Comparison of ENCODE assay signal across 23 mouse cellular contexts in genomic region chr13:8840941-8841340, GRCm38 (mm10). TPM values are rescaled to one million over a fixed set of nuclear protein-coding genes. Genes with fewer than 3 reads are reported as not detected.
DNase-seq lines count a peak whose midpoint lies in the region; ATAC-seq and TF ChIP-seq lines count a peak whose summit lies in the region.
"Had no signal": no experiment of that assay in that cellular context is flagged by ENCODE, and none has a peak within 500 bp of the region (broad histone marks: within the 10 kb centered on the region; RNA-seq: fewer than 3 reads in every experiment).

No protein-coding gene starts in this region.

- ATAC-seq in heart, embryonic 16.5 days (replicated peaks; ENCODE audit: extremely low read depth, insufficient read depth, low FRiP score) = no peak
- peak; percentile 29 for ATAC-seq in CD4-positive, CD25-positive, alpha-beta regulatory T cell, adult 4 months
- ATAC-seq: forebrain, embryonic 13.5 days; inflammation-experienced regulatory T-cells, adult 6 months had no signal

- no peaks in the 10 kb centered on the region for H3K27me3 ChIP-seq in heart, embryonic 16.5 days (ENCODE audit: control insufficient read depth, insufficient read depth, low read length)
- H3K27me3 ChIP-seq: embryonic facial prominence, embryonic 12.5 days; forebrain, embryonic 13.5 days; hindbrain, embryonic 12.5 days; megakaryocyte, embryonic 14.5 days; neural tube, embryonic 13.5 days had no signal

- WGBS in heart, embryonic 16.5 days = 82% methylated on average over 2 of the region's 2 CpGs

- no peak overlapping the region for H3K4me2 ChIP-seq in heart, embryonic 16.5 days (ENCODE audit: low read depth, low read length)
- H3K4me2 ChIP-seq: embryonic facial prominence, embryonic 12.5 days; forebrain, embryonic 13.5 days; hindbrain, embryonic 12.5 days; neural tube, embryonic 13.5 days had no signal

- no peak overlapping the region for H3K4me3 ChIP-seq in heart, embryonic 16.5 days (ENCODE audit: low read length)
- no peak overlapping the region for H3K4me3 ChIP-seq in layer of hippocampus, adult 2 months
- H3K4me3 ChIP-seq: embryonic facial prominence, embryonic 12.5 days; erythroblast, embryonic 14.5 days; forebrain, embryonic 13.5 days; hindbrain, embryonic 12.5 days; limb, embryonic 10.5 days; megakaryocyte, embryonic 14.5 days; neural tube, embryonic 13.5 days had no signal

- intact Hi-C loops in heart, postnatal 25 days (cut with DNase I) = loop anchor here (10.0 kb wide), 1 partner anchor 154 kb away; the partner anchor contains the start of gene Gtpbp4

- H3K27ac ChIP-seq in heart, embryonic 16.5 days (ENCODE audit: low read length) = peak overlapping the region; percentile 70
- H3K27ac ChIP-seq in layer of hippocampus, adult 2 months = peak overlapping the region; percentile 69; the same call in 1 of the 2 replicates
- H3K27ac ChIP-seq: embryonic facial prominence, embryonic 12.5 days; forebrain, embryonic 13.5 days; hindbrain, embryonic 12.5 days; limb, embryonic 10.5 days; neural tube, embryonic 13.5 days had no signal

- peak; percentile 32; the same call in 1 of the 2 replicates for TF ChIP-seq CTCF in layer of hippocampus, adult 2 months (conservative IDR thresholded peaks at IDR 0.05)

- peak; percentile 74 for DNase-seq in heart, adult 11 months
- DNase-seq in heart, postnatal 25 days (ENCODE audit: low spot score) = no peak
- DNase-seq in heart, adult 9 months (ENCODE audit: low spot score in 2 of 2) = no peak
- DNase-seq in layer of hippocampus, adult 2 months (ENCODE audit: low spot score in 2 of 2) = no peak
- no peak for DNase-seq in layer of hippocampus, adult 8-10 months (ENCODE audit: low spot score in 2 of 2)
- DNase-seq in adrenal gland, postnatal 10 days = no peak
- DNase-seq: B cell, adult 2 months; cerebellum, adult 2 months; gastrocnemius, postnatal 25 days; kidney, postnatal 25 days; liver, postnatal 0 days; midbrain, embryonic 14.5 days; thymus, postnatal 25 days had no signal

- H3K4me1 ChIP-seq in heart, embryonic 16.5 days (ENCODE audit: control insufficient read depth, insufficient read depth, low read length) = no peaks in the 10 kb centered on the region
- H3K4me1 ChIP-seq: embryonic facial prominence, embryonic 12.5 days; forebrain, embryonic 13.5 days; hindbrain, embryonic 12.5 days; limb, embryonic 10.5 days; neural tube, embryonic 13.5 days had no signal

- H3K9ac ChIP-seq in heart, embryonic 16.5 days (ENCODE audit: low read length) = no peak overlapping the region
- H3K9ac ChIP-seq: embryonic facial prominence, embryonic 12.5 days; forebrain, embryonic 13.5 days; hindbrain, embryonic 12.5 days; liver, postnatal 0 days; neural tube, embryonic 13.5 days had no signal

- peaks cover 54% of the 10 kb centered on the region for H3K36me3 ChIP-seq in heart, embryonic 16.5 days (ENCODE audit: control insufficient read depth, insufficient read depth)

- no peaks in the 10 kb centered on the region for H3K9me3 ChIP-seq in heart, embryonic 16.5 days (replicated peaks; ENCODE audit: control insufficient read depth, low read length)
- H3K9me3 ChIP-seq: embryonic facial prominence, embryonic 12.5 days; forebrain, embryonic 13.5 days; hindbrain, embryonic 12.5 days; limb, embryonic 10.5 days; megakaryocyte, embryonic 14.5 days; neural tube, embryonic 13.5 days had no signal

RNA-seq across cellular contexts. Expression of gene Wdr37, which starts 30.8 kb away (rescaled TPM):
- 10 to 100 TPM; 28.9 to 35.2 TPM for total RNA-seq in heart, postnatal 25 days (2021)
- polyA plus RNA-seq in heart, embryonic 16.5 days (2015; fragmentation: Nextera tagmentation; extraction: Ambion mirVana) = 18.7 and 20.6 TPM in 2 replicates
- 10 to 100 TPM; 88.3 to 92.9 TPM for total RNA-seq in layer of hippocampus, adult 2 months (2021)
- 100 to 1,000 TPM in 3 of 4 experiments, 10 to 100 TPM in 1; 82.9 to 119 (median 110) TPM for total RNA-seq in layer of hippocampus, adult 8-10 months (2022)
- polyA plus RNA-seq in CD4-positive, CD25-positive, alpha-beta regulatory T cell, adult 4 months (2017; shearing (Covaris generic)) = 10 to 100 TPM; 40.3 to 48.3 TPM
- total RNA-seq in adrenal gland, postnatal 10 days (2021) = 10 to 100 TPM; 28.5 to 36.1 TPM

RNA-seq across cellular contexts. Expression of gene Idi1, which starts 44.4 kb away (rescaled TPM):
- total RNA-seq in heart, postnatal 25 days (2021) = 1 to 10 TPM; 5.6 to 6.4 TPM
- 40.1 and 49.2 TPM in 2 replicates for polyA plus RNA-seq in heart, embryonic 16.5 days (2015; fragmentation: Nextera tagmentation; extraction: Ambion mirVana)
- 10 to 100 TPM; 28.4 to 32.1 TPM for total RNA-seq in layer of hippocampus, adult 2 months (2021)
- total RNA-seq in layer of hippocampus, adult 8-10 months (2022) = 10 to 100 TPM; 34.0 to 38.6 (median 37.6) TPM
- 10 to 100 TPM; 35.2 to 40.3 TPM for polyA plus RNA-seq in CD4-positive, CD25-positive, alpha-beta regulatory T cell, adult 4 months (2017; shearing (Covaris generic))
- total RNA-seq in adrenal gland, postnatal 10 days (2021) = 10 to 100 TPM; 16.1 to 20.7 TPM
